Mouse (Mus musculus): Measurements from ENCODE around the gene Ankfy1. TPM values are rescaled to one million over a fixed set of nuclear protein-coding genes. Genes with fewer than 3 reads are reported as not detected.

The Ankfy1 gene
- polyA plus RNA-seq, 1 experiment from 2014 or later, result 24.6 TPM

DNA sequence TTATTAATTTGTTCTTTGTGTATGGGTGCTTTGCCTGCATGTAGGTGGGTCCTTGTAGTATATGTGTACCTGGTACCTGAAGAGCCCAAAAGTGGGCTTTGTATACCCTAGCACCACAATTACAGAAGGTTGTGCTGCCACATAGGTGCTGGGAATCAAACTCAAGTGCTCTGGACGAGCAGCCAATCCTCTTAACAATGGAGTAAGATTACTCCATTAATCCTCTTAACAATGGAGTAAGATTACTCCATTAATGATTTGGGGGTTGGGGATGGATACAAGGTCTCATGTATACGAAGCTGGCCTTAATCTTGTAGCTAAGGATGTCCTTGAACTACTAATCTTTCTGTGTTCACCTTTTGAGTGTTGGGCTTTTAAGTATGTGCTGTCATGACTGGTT, 14.5 kb upstream of the Ankfy1 start:
- Histone ChIP-seq H3K27me3 (ENCODE audit: insufficient read depth, low read length) (no peaks in the 10 kb centered on the region), H3K9ac (replicated peaks; ENCODE audit: low read length) (no peak overlapping the region), H3K9me3 (ENCODE audit: low read length) (no peaks in the 10 kb centered on the region), H3K4me2 (replicated peaks; ENCODE audit: low read depth, low read length) (no peak overlapping the region), H3K36me3 (ENCODE audit: insufficient read depth, low read length) (0 out of 2 replicates have a peak, but pooled peaks cover 3% of the 10 kb centered on the region), H3K27ac (ENCODE audit: low read length) (no peak overlapping the region), H3K4me3 (ENCODE audit: low read length) (no peak overlapping the region), H3K4me1 (ENCODE audit: insufficient read depth, low read length) (no peaks in the 10 kb centered on the region)
- ATAC-seq (ENCODE audit: low FRiP score, low TSS enrichment), result no peak
- 74% methylated on average over 2 of the region's 2 CpGs for WGBS

DNA sequence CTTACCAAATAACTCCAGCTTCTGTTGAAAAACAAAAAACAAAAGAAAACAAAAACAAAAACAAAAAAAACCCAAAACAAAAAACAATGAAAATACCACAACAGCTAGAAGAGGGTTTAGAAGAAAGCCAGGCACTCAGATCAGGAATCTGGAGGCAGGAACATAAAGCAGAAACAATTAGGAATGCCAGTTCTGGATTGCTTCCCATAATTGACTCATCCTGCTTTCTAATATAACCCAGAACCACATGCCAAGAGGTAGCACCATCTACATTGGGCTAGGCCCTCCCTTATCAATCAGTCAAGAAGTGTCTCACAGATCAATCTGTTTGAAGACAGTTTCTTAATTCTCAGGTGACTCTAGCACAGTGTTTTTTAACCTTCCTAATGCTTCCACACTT, 9.1 kb upstream of the Ankfy1 start:
- Histone ChIP-seq H3K36me3 (ENCODE audit: insufficient read depth, low read length) (0 out of 2 replicates have a peak, but pooled peaks cover 15% of the 10 kb centered on the region), H3K4me2 (replicated peaks; ENCODE audit: low read depth, low read length) (no peak overlapping the region), H3K4me1 (ENCODE audit: insufficient read depth, low read length) (no peaks in the 10 kb centered on the region), H3K9me3 (ENCODE audit: low read length) (no peaks in the 10 kb centered on the region), H3K27me3 (ENCODE audit: insufficient read depth, low read length) (no peaks in the 10 kb centered on the region), H3K9ac (replicated peaks; ENCODE audit: low read length) (no peak overlapping the region), H3K27ac (ENCODE audit: low read length) (no peak overlapping the region), H3K4me3 (ENCODE audit: low read length) (no peak overlapping the region)
- no peak for ATAC-seq (ENCODE audit: low FRiP score, low TSS enrichment)

DNA sequence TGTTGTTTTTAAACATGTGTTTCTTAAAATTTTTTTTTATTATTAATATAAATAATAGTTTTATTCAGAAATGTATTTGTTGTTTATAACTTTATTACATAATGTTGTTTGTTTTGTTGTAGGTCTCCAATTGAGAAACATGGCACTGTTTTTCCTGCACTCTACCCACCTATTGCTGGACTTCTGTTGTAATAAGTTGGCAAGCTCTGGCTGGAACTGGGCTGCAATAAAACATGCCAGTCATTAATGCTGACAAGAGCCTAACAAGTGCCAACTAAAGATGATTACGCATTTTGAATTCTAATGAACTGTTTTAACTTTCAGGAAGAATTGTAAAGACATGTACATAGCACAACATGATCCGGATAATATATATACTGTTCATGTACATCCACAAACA, 6.4 kb upstream of the Ankfy1 start:
- WGBS, result 96% methylated on average over 2 of the region's 2 CpGs
- no peak overlapping the region for H3K9ac ChIP-seq (replicated peaks; ENCODE audit: low read length)
- no peaks in the 10 kb centered on the region for H3K27me3 ChIP-seq (ENCODE audit: insufficient read depth, low read length)
- no peak overlapping the region for H3K27ac ChIP-seq (ENCODE audit: low read length)
- no peak overlapping the region for H3K4me2 ChIP-seq (replicated peaks; ENCODE audit: low read depth, low read length)
- peaks cover 7% of the 10 kb centered on the region; the same call in 1 of the 2 replicates for H3K4me1 ChIP-seq (ENCODE audit: insufficient read depth, low read length)
- no peaks in the 10 kb centered on the region for H3K9me3 ChIP-seq (ENCODE audit: low read length)
- ATAC-seq (ENCODE audit: low FRiP score, low TSS enrichment), result no peak
- H3K36me3 ChIP-seq (ENCODE audit: insufficient read depth, low read length), result 0 out of 2 replicates have a peak, but pooled peaks cover 15% of the 10 kb centered on the region
- H3K4me3 ChIP-seq (ENCODE audit: low read length), result no peak overlapping the region

DNA sequence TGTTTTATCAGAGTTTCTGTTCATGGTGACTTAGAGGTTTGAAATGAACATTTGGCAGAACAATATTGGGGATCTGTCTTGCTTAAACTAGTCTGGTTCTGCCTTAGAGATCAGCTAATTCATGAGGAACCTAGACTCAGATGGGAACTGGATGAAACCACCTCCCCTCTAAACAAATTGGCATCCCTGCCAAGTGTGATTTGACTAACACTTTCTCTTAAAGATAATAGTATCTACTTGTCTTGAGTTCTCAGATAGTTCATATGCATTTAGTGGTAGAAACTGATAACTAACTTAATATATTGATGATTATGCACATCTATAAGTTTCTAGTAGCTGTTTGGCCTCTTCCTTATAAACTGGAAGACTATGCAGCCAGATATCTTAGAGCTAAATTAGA, 3.1 kb upstream of the Ankfy1 start:
- no peak overlapping the region for H3K4me2 ChIP-seq (replicated peaks; ENCODE audit: low read depth, low read length)
- no peak overlapping the region for H3K4me3 ChIP-seq (ENCODE audit: low read length)
- H3K4me1 ChIP-seq (ENCODE audit: insufficient read depth, low read length), result peaks cover 25% of the 10 kb centered on the region
- no peaks in the 10 kb centered on the region for H3K27me3 ChIP-seq (ENCODE audit: insufficient read depth, low read length)
- no peaks in the 10 kb centered on the region for H3K9me3 ChIP-seq (ENCODE audit: low read length)
- H3K9ac ChIP-seq (replicated peaks; ENCODE audit: low read length), result no peak overlapping the region
- H3K27ac ChIP-seq (ENCODE audit: low read length), result no peak overlapping the region
- no peak for ATAC-seq (ENCODE audit: low FRiP score, low TSS enrichment)
- 0 out of 2 replicates have a peak, but pooled peaks cover 10% of the 10 kb centered on the region for H3K36me3 ChIP-seq (ENCODE audit: insufficient read depth, low read length)

DNA sequence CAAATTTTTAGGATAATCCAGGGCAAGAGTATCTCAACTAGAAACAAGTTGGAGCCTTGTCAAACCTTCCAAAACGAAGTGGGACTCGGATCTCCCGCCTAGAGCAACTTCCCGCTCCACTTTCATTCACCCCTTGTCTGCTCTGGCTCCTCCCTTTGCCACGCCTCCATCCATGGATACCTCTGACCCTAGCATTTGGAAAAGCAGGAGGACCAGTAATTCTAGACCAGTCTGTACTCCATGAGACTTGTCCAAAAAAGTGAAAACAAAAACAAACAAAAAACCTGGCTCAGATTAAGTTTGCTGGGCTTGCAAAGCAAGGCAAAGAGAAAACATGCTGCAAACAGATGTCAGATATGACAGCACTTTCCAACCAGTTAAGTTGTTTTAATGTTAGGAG, 1.6 kb upstream of the Ankfy1 start:
- Histone ChIP-seq H3K9me3 (ENCODE audit: low read length) (no peaks in the 10 kb centered on the region), H3K9ac (replicated peaks; ENCODE audit: low read length) (0 out of 2 replicates have a peak overlapping the region, but pooled peaks have one; percentile 26), H3K4me3 (ENCODE audit: low read length) (no peak overlapping the region), H3K4me2 (replicated peaks; ENCODE audit: low read depth, low read length) (no peak overlapping the region), H3K36me3 (ENCODE audit: insufficient read depth, low read length) (0 out of 2 replicates have a peak, but pooled peaks cover 10% of the 10 kb centered on the region), H3K27ac (ENCODE audit: low read length) (no peak overlapping the region), H3K4me1 (ENCODE audit: insufficient read depth, low read length) (peaks cover 36% of the 10 kb centered on the region), H3K27me3 (ENCODE audit: insufficient read depth, low read length) (no peaks in the 10 kb centered on the region)
- ATAC-seq (ENCODE audit: low FRiP score, low TSS enrichment), result no peak
- WGBS, result 7% methylated on average over 5 of the region's 5 CpGs

DNA sequence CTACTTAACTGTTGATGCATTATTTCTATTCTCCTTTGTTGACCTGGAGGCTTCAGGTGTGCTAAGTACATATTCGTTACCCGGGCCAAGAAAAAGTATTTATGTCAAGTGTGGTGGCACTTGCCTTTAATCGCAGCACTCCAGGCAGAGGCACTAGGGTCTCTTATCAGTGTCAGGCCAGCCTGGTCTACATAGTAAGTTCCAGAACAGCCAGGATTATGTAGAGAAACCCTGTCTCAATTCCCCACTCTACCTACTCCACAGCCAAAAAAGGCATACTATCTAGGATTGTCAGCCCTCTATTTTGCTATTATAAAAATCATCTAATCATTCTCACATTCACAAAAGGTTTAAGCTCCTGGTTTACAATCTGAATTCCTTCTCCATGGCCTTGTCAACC, 691 bp upstream of the Ankfy1 start:
- H3K4me3 ChIP-seq (ENCODE audit: low read length), result peak overlapping the region; percentile 89
- H3K36me3 ChIP-seq (ENCODE audit: insufficient read depth, low read length), result 0 out of 2 replicates have a peak, but pooled peaks cover 10% of the 10 kb centered on the region
- peak overlapping the region; percentile 80 for H3K9ac ChIP-seq (replicated peaks; ENCODE audit: low read length)
- H3K27ac ChIP-seq (ENCODE audit: low read length), result peak overlapping the region; percentile 58; the same call in 1 of the 2 replicates
- peak overlapping the region; percentile 68 for H3K4me2 ChIP-seq (replicated peaks; ENCODE audit: low read depth, low read length)
- no peaks in the 10 kb centered on the region for H3K27me3 ChIP-seq (ENCODE audit: insufficient read depth, low read length)
- no peak for ATAC-seq (ENCODE audit: low FRiP score, low TSS enrichment)
- 65% methylated on average over 3 of the region's 3 CpGs for WGBS
- H3K9me3 ChIP-seq (ENCODE audit: low read length), result no peaks in the 10 kb centered on the region
- peaks cover 36% of the 10 kb centered on the region for H3K4me1 ChIP-seq (ENCODE audit: insufficient read depth, low read length)

DNA sequence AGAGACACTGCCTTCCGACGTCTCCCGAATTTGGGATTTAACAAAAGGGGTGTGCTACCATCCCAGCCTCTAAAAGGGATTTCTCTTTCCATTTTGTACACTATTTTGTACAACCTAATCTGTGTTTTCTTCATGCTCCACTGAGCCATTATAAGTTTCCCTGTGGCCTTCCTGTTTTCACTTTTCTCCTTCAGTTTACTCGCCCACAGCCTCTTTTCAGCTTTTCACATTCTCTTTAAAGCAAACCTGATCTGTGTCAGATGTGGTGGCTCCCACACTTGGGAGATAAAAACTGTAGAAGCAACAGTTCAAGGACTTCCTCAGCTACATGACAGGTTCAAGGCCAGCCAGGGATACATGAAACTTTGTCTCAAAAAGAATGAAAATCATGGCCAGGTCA, 2.5 kb downstream of the Ankfy1 start:
- no peak overlapping the region for H3K9ac ChIP-seq (replicated peaks; ENCODE audit: low read length)
- H3K4me3 ChIP-seq (ENCODE audit: low read length), result no peak overlapping the region
- no peaks in the 10 kb centered on the region for H3K9me3 ChIP-seq (ENCODE audit: low read length)
- H3K36me3 ChIP-seq (ENCODE audit: insufficient read depth, low read length), result peaks cover 2% of the 10 kb centered on the region
- peaks cover 36% of the 10 kb centered on the region for H3K4me1 ChIP-seq (ENCODE audit: insufficient read depth, low read length)
- no peak for ATAC-seq (ENCODE audit: low FRiP score, low TSS enrichment)
- no peak overlapping the region for H3K4me2 ChIP-seq (replicated peaks; ENCODE audit: low read depth, low read length)
- no peaks in the 10 kb centered on the region for H3K27me3 ChIP-seq (ENCODE audit: insufficient read depth, low read length)
- 0 out of 2 replicates have a peak overlapping the region, but pooled peaks have one; percentile 3 for H3K27ac ChIP-seq (ENCODE audit: low read length)
- 78% methylated on average over 4 of the region's 4 CpGs for WGBS

DNA sequence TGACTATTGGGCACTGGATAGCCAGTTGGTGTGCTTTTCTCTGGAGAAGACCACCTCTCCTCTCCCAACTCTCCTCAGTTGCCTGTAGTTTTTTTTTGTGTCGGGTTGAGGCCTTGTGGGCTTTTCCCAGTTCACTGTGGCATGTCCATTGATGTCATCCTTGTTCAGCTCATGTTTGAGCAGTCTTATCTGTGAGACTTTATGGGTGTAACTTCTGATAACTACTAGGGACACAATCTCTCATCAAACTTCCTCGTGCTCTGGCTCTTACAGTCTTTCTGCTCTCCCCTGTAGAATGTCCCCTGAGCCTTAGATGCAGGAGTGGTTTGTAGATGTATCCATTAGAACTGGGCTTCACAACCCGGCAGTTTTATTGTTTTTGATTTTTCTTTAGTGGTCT, 5.2 kb downstream of the Ankfy1 start:
- Histone ChIP-seq H3K4me2 (replicated peaks; ENCODE audit: low read depth, low read length) (no peak overlapping the region), H3K9me3 (ENCODE audit: low read length) (no peaks in the 10 kb centered on the region), H3K36me3 (ENCODE audit: insufficient read depth, low read length) (peaks cover 7% of the 10 kb centered on the region), H3K4me1 (ENCODE audit: insufficient read depth, low read length) (peaks cover 22% of the 10 kb centered on the region), H3K4me3 (ENCODE audit: low read length) (no peak overlapping the region), H3K27ac (ENCODE audit: low read length) (no peak overlapping the region), H3K9ac (replicated peaks; ENCODE audit: low read length) (no peak overlapping the region), H3K27me3 (ENCODE audit: insufficient read depth, low read length) (no peaks in the 10 kb centered on the region)
- WGBS, result 91% methylated on average over 3 of the region's 3 CpGs
- no peak for ATAC-seq (ENCODE audit: low FRiP score, low TSS enrichment)

DNA sequence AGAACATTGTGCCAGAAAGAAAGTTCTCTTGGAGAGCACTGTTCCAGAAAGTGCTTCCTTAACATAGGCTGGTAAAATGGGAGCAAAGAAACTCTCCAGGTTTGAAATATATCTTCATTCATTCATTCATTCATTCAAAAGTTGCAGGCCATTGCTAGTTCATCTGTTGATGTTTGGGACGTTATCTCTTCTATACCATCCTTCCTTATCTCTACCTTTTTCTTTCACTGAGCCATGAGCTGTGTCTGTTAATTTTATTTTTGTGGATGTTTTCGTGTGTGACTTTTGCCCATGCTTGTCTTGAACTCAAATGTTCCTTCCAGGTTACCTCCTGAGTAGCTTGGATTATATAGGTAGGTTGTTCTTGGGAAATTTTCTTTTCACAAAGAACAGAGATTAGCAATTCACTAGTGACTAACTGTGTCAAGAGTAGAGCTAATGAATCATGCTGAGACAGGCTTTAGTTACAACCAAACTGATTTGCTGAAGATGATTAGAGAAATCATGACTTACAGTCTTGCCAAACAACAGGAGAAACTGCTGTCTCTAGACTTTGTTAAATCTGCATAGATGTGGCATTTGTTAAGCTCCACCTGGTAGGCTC, 6.7 kb downstream of the Ankfy1 start:
- no peaks in the 10 kb centered on the region for H3K9me3 ChIP-seq (ENCODE audit: low read length)
- 85% methylated on average over 2 of the region's 2 CpGs for WGBS
- H3K27me3 ChIP-seq (ENCODE audit: insufficient read depth, low read length), result no peaks in the 10 kb centered on the region
- H3K4me2 ChIP-seq (replicated peaks; ENCODE audit: low read depth, low read length), result no peak overlapping the region
- peaks cover 7% of the 10 kb centered on the region for H3K36me3 ChIP-seq (ENCODE audit: insufficient read depth, low read length)
- peaks cover 13% of the 10 kb centered on the region for H3K4me1 ChIP-seq (ENCODE audit: insufficient read depth, low read length)
- ATAC-seq (ENCODE audit: low FRiP score, low TSS enrichment), result no peak
- no peak overlapping the region for H3K9ac ChIP-seq (replicated peaks; ENCODE audit: low read length)
- H3K4me3 ChIP-seq (ENCODE audit: low read length), result no peak overlapping the region
- H3K27ac ChIP-seq (ENCODE audit: low read length), result no peak overlapping the region

DNA sequence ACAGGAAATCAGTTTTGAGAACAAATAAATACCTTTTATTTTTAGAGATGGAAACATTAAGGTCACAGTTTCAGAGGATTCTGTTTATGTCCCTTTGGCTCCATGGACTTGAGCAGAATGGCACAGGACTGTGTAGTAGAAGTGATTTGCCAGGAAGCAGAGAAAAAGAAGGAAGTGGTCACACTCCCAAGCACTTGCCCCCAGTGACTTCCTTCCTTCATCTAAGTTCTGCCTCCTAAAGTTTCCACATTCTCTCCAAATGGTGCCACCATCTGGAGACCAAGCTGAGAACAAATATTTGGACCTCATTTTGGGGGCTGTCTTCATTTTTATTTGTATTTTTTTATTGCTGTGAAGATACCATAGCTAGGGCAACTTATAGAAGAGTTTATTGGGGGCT, 7.5 kb downstream of the Ankfy1 start:
- H3K4me3 ChIP-seq (ENCODE audit: low read length), result no peak overlapping the region

More for the DNA sequence above, 7.5 kb downstream of the Ankfy1 start:
- Histone ChIP-seq H3K4me2 (replicated peaks; ENCODE audit: low read depth, low read length) (no peak overlapping the region), H3K9me3 (ENCODE audit: low read length) (no peaks in the 10 kb centered on the region), H3K9ac (replicated peaks; ENCODE audit: low read length) (no peak overlapping the region), H3K27me3 (ENCODE audit: insufficient read depth, low read length) (no peaks in the 10 kb centered on the region), H3K4me1 (ENCODE audit: insufficient read depth, low read length) (peaks cover 4% of the 10 kb centered on the region), H3K27ac (ENCODE audit: low read length) (no peak overlapping the region), H3K36me3 (ENCODE audit: insufficient read depth, low read length) (peaks cover 7% of the 10 kb centered on the region)
- no peak for ATAC-seq (ENCODE audit: low FRiP score, low TSS enrichment)
